Mouse (Mus musculus) heart, adult 2 months (tissue): ENCODE measurements around the gene Hps3. TPM values are rescaled to one million over a fixed set of nuclear protein-coding genes. Genes with fewer than 3 reads are reported as not detected.
"Not testable (repeated sequence)": the region's sequence is repeated elsewhere in the genome, so short reads cannot be mapped to it uniquely, and the experiment has no call there.

Experiments used
- DNase-seq, 2 experiments: peaks; one replicate each; pipeline ENCODE4 v3.0.0; 2021
- H3K27ac ChIP-seq: fragments of 200-600 bp; 2 replicates; pipeline ENCODE4 v1.8.1; 2022
- H3K27me3 ChIP-seq: fragments of 200-500 bp; 2 replicates; pipeline ENCODE4 v1.6.1; 2012; ENCODE audit warnings: mild to moderate bottlenecking, low read length, inconsistent platforms, mixed read lengths; ENCODE audit not compliant: control insufficient read depth, insufficient read depth
- H3K36me3 ChIP-seq: fragments of 200-500 bp; 2 replicates; pipeline ENCODE4 v1.6.1; 2012; ENCODE audit warnings: low read length, inconsistent platforms; ENCODE audit not compliant: control insufficient read depth, insufficient read depth
- H3K4me1 ChIP-seq: fragments of 200-500 bp; 2 replicates; pipeline ENCODE4 v1.6.1; 2011; ENCODE audit warnings: low read length; ENCODE audit not compliant: control insufficient read depth, insufficient read depth
- H3K4me3 ChIP-seq: fragments of 200-600 bp; 2 replicates; pipeline ENCODE4 v1.8.1; 2022
- H3K79me2 ChIP-seq: fragments of 200-500 bp; replicated peaks from 2 replicates; pipeline ENCODE4 v1.6.1; 2012; ENCODE audit warnings: mild to moderate bottlenecking, inconsistent platforms, low read length, moderate library complexity, mixed read lengths; ENCODE audit not compliant: control insufficient read depth, insufficient read depth
- H3K9ac ChIP-seq: fragments of 200-500 bp; 2 replicates; pipeline ENCODE4 v1.6.1; 2012; ENCODE audit warnings: low read depth, mild to moderate bottlenecking, control low read depth, inconsistent platforms, low read length, mixed read lengths
- CTCF ChIP-seq: fragments of 200-600 bp; IDR thresholded peaks from 2 replicates; pipeline ENCODE4 v1.8.1; 2022; ENCODE audit warnings: antibody characterized with exemption, mild to moderate bottlenecking, moderate library complexity
- EP300 ChIP-seq: fragments of 200-500 bp; IDR thresholded peaks from 2 replicates; pipeline ENCODE4 v1.6.1; 2011; ENCODE audit warnings: low read depth, low read length, control low read depth; ENCODE audit not compliant: insufficient read depth
- POLR2A ChIP-seq: fragments of 200-500 bp; IDR thresholded peaks from 2 replicates; pipeline ENCODE4 v1.6.1; 2011; ENCODE audit warnings: mild to moderate bottlenecking, low read depth, low read length, control low read depth; ENCODE audit not compliant: insufficient read depth
- WGBS: fragments of 180-500 bp; shearing (Covaris S2); methylation state at CpG from one replicate; pipeline ENCODE4 v1.1.7; 2018; 5-methylcytosine and 5-hydroxymethylcytosine counted together
- intact Hi-C: fragments of 180-260 bp; cut with DNase I; formaldehyde crosslinking; loops from one replicate; pipeline ENCODE4 v1.15.1; 2025
- long read RNA-seq: library from polyadenylated mRNA; stranded (forward); transcript quantifications from one replicate; pipeline ENCODE4 v2.0.0, GENCODE M21; 2021
- polyA plus RNA-seq: library from polyadenylated mRNA; depleted of rRNA; stranded (reverse); fragments of >200 nt; gene quantifications from 2 replicates; pipeline ENCODE4 v1.2.3, GENCODE M21; 2012; rRNA removed
- total RNA-seq, 2 experiments: library from RNA; stranded (reverse); gene quantifications; 2 replicates each; pipeline ENCODE4 v1.2.3; 2021

Hps3 gene
- 1 to 10 TPM; 7.1 to 8.3 TPM for total RNA-seq
- polyA plus RNA-seq, result 5.9 and 7.7 TPM in 2 replicates
- long read RNA-seq, full-length matches to known transcripts, result 2 of 3 reads
- long read RNA-seq, partial matches to known transcripts, result 1 of 3 reads
- long read RNA-seq, other reads (novel, unspliced or antisense), result 0 of 3 reads

GRCm38 (mm10) chr3:20034719-20035404 is at the start of gene Hps3:
Gene Hps3 (minus strand): TSS chr3:20035315.
- peak within 1 kb of the TSS; percentile 91 for H3K4me3 ChIP-seq
- H3K9ac ChIP-seq, result peak within 1 kb of the TSS; percentile 87
- peaks cover 5% of the 10 kb centered on the region for H3K36me3 ChIP-seq
- H3K27ac ChIP-seq, result peak within 1 kb of the TSS; percentile 83
- no peaks in the 10 kb centered on the region for H3K27me3 ChIP-seq
- DNase-seq, result peak; percentile 91 to 94
- intact Hi-C loops, result loop anchor here (2.0 to 10.0 kb wide), 4 partner anchors 22 to 870 kb away; partner anchors contain the start of genes 1700064H15Rik, Gyg and Hltf
- H3K4me1 ChIP-seq, result peaks cover 7% of the 10 kb centered on the region
- TF ChIP-seq EP300, result 0 out of 2 replicates have a peak, but pooled peaks have one; percentile 10
- TF ChIP-seq POLR2A, result peak; percentile 83
- peak; percentile 28; the same call in 1 of the 2 replicates for TF ChIP-seq CTCF
- under 1% methylated on average over 47 of the region's 47 CpGs for WGBS
- no peaks in the 10 kb centered on the region; the same call in 1 of the 2 replicates for H3K79me2 ChIP-seq

DNA sequence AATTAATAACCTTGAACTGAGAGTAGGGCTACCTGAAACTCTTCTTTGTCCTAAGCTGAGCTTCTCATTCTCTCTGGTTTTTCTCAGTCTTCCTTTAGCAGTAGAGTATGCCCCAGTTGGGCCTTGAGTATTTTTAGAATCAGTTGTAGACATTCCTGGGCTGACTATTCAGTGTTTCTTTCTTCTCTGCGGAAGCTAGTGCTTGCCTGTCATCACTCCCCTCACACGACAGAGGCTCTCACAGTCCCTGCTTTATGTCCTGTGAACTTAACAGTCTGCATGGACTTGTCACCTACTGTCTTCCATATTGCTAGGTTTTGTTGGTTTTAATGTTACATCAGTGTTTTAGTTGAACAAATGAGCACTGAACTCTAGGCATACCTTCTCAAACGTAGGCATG is 47.0 kb upstream of the Hps3 start:
- no peak overlapping the region for H3K4me3 ChIP-seq
- WGBS, result 46% methylated on average over 3 of the region's 3 CpGs
- no peaks in the 10 kb centered on the region for H3K27me3 ChIP-seq
- TF ChIP-seq CTCF (no peak), POLR2A (no peak), EP300 (no peak)
- peak; percentile 39 to 60 for DNase-seq
- peaks cover 11% of the 10 kb centered on the region for H3K36me3 ChIP-seq
- no peak overlapping the region for H3K9ac ChIP-seq
- intact Hi-C loops, result no loop called here
- H3K27ac ChIP-seq, result peak overlapping the region; percentile 42; the same call in 1 of the 2 replicates
- H3K79me2 ChIP-seq, result no peaks in the 10 kb centered on the region
- H3K4me1 ChIP-seq, result no peaks in the 10 kb centered on the region

GRCm38 (mm10) chr3:20076145-20077053 is 41.3 kb upstream of the Hps3 start:
- peak overlapping the region; percentile 59; the same call in 1 of the 2 replicates for H3K9ac ChIP-seq

DNA sequence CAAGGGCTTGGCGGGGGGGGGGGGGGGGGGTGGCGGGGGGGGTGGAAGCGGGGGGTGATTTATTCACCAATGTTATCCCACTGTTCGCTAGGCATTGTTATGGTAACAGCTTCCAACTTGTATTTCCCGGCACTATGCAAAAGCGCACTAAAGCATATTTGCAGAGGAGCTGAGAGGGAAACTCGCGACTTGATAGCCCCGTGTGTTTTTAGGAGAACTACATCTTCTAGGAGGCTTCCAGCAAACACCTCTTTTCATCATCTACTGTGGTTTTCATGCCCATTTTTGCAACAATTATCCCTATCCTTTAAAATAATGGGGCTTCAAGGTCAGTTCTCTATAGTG is 23.1 kb upstream of the Hps3 start:
- no peaks in the 10 kb centered on the region; the same call in 1 of the 2 replicates for H3K36me3 ChIP-seq
- H3K4me1 ChIP-seq, result no peaks in the 10 kb centered on the region; the same call in 1 of the 2 replicates
- under 1% methylated on average over 9 of the region's 9 CpGs for WGBS
- peak overlapping the region; percentile 80 for H3K9ac ChIP-seq
- H3K27me3 ChIP-seq, result no peaks in the 10 kb centered on the region
- intact Hi-C loops, result no loop called here
- peak overlapping the region; percentile 88; the same call in 1 of the 2 replicates for H3K27ac ChIP-seq
- TF ChIP-seq EP300 (no peak), POLR2A (no peak), CTCF (no peak)
- peak overlapping the region; percentile 83 for H3K4me3 ChIP-seq
- no peaks in the 10 kb centered on the region for H3K79me2 ChIP-seq
- DNase-seq, result no peak

More at GRCm38 (mm10) chr3:20076145-20077053, 41.3 kb upstream of the Hps3 start:
- H3K4me1 ChIP-seq, result peaks cover 1% of the 10 kb centered on the region; the same call in 1 of the 2 replicates
- H3K36me3 ChIP-seq, result peaks cover 12% of the 10 kb centered on the region
- H3K79me2 ChIP-seq, result no peaks in the 10 kb centered on the region
- no peaks in the 10 kb centered on the region for H3K27me3 ChIP-seq
- no peak for DNase-seq
- intact Hi-C loops, result no loop called here
- peak overlapping the region; percentile 64 for H3K27ac ChIP-seq
- H3K4me3 ChIP-seq, result no peak overlapping the region
- TF ChIP-seq CTCF, result peak; percentile 61
- TF ChIP-seq EP300, result no peak
- WGBS, result 55% methylated on average over 11 of the region's 11 CpGs

DNA sequence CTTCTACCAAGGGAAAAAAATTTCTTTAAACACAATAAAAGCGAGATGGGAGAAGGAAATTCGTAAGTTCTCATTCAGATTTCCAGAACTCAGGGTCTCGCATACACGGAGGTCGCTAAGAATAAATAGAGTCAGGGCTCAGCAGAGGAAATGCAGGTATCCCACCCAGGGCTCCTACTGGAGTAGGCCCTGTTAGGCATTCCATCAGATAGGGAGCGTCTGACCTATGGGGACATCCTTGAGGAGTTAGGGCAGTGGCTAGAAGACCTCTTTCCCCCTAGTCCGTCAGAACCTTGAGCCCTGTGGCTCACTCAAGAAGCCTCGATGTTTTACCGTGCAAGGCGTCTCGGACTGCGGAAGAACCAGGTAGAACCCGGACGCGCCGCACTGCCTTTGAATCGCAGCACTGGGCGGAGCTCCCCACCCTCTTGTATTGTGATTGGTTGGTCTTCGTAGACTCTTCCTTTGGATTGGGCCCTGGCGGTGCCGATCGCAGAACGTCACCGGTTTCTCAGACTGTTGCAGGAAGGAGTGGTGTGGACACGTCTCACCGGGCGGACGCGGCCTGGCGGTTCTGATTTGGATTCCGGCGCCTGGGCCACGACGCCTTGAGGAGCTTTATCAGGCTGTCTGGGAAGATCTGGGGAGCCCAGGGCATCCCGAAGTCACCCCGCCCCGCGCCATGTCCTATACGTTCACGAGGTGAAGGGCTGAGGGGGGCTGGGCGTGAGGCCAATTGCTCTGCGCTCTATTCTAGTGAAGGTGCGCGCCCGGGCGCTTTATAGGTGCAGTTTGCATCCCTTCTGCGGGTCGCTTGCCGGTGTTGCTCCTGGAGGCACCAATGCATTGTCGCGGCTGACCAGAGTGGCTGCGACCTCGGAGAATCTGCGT is 22.4 kb upstream of the Hps3 start, which contains the start of gene Hltf:
Gene Hltf, plus strand, starts transcription at position 506 of the 891 bp plus-strand sequence.
- Histone ChIP-seq H3K27ac (peak within 1 kb of the TSS; percentile 88), H3K27me3 (no peaks in the 10 kb centered on the region), H3K36me3 (no peaks in the 10 kb centered on the region), H3K9ac (peak within 1 kb of the TSS; percentile 80), H3K79me2 (no peaks in the 10 kb centered on the region), H3K4me3 (peak within 1 kb of the TSS; percentile 83), H3K4me1 (no peaks in the 10 kb centered on the region; the same call in 1 of the 2 replicates)
- DNase-seq, result peak; percentile 96 to 97
- 1% methylated on average over 45 of the region's 54 CpGs for WGBS
- intact Hi-C loops, result loop anchor here (2.0 kb wide), 1 partner anchor 23 kb away; the partner anchor contains the start of gene Hps3
- TF ChIP-seq CTCF, result peak; percentile 19; the same call in 1 of the 2 replicates
- TF ChIP-seq POLR2A, result peak; percentile 69
- TF ChIP-seq EP300, result 0 out of 2 replicates have a peak, but pooled peaks have one; percentile 18

- H3K79me2 ChIP-seq, intact Hi-C loops, H3K27ac ChIP-seq, H3K9ac ChIP-seq, H3K4me3 ChIP-seq, H3K36me3 ChIP-seq, H3K4me1 ChIP-seq, DNase-seq, H3K27me3 ChIP-seq: not testable (repeated sequence)
- WGBS, result 72% methylated on average over 3 of the region's 3 CpGs
These were observed 9.6 kb upstream of the Hps3 start for GRCm38 (mm10) chr3:20044736-20045135.

DNA sequence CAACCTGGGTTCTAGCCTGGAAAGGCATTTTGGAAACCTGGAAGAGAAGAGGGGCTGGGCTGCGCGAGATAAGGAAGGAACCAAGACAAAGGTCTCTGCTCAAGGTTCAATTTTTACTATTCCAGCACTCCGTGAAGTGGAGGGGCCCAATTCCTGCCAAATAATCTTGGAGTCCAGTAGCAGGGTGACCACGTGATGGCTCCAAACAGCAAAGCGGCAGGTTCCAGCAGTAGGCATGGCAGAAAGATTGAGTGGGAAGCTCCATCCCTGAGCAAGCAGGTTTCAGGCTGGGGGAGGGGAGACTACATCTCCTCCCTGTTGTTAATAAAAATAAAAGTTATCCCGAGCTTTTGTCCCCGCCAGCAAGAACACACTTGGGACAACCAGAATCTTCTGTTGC is 6.3 kb upstream of the Hps3 start:
- H3K9ac ChIP-seq, intact Hi-C loops, H3K27ac ChIP-seq, DNase-seq, H3K36me3 ChIP-seq, H3K79me2 ChIP-seq, H3K4me1 ChIP-seq, H3K27me3 ChIP-seq, H3K4me3 ChIP-seq: not testable (repeated sequence)
- 89% methylated on average over 7 of the region's 7 CpGs for WGBS
